ENCODE assay signal across 32 mouse cellular contexts in the genomic region with DNA sequence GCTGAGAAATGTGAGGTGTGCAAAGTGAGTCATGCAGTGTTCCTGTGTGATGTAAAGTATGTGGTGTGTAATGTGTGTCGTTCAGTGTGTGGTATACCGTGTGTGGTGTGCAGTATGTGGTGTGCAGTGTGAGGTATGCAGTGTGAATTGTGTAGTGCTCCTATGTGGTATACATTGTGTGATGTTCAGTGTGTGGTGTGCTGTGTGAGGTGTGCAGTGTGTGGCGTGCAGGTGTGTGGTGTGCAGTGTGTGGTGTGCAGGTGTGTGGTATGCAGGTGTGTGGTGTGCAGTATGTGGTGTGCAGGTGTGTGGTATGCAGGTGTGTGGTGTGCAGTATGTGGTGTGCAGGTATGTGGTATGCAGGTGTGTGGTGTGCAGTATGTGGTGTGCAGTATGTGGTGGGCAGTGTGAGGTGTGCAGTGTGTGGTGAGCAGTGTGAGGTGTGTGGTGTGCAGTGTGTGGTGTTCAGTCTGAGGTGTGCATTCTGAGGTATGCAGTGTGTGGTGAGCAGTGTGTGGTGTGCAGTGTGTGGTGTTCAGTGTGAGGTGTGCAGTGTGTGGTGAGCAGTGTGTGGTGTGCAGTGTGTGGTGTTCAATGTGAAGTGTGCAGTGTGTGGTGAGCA. TPM values are rescaled to one million over a fixed set of nuclear protein-coding genes. Genes with fewer than 3 reads are reported as not detected.
DNase-seq lines count a peak whose midpoint lies in the region; ATAC-seq and TF ChIP-seq lines count a peak whose summit lies in the region.
"Had no signal": no experiment of that assay in that cellular context is flagged by ENCODE, and none has a peak within 500 bp of the region (broad histone marks: within the 10 kb centered on the region; RNA-seq: fewer than 3 reads in every experiment).

No protein-coding gene starts in this region.

- TF ChIP-seq EP300 in stomach, postnatal 0 days (optimal IDR thresholded peaks at IDR 0.05): no peak

- H3K4me1 ChIP-seq in lung, embryonic 15.5 days: no peaks in the 10 kb centered on the region
- H3K4me1 ChIP-seq in lung, adult 2 months (ENCODE audit: control insufficient read depth, insufficient read depth, low read length): no peaks in the 10 kb centered on the region
- no peaks in the 10 kb centered on the region for H3K4me1 ChIP-seq in stomach, embryonic 14.5 days (ENCODE audit: control insufficient read depth, insufficient read depth, low read length)
- H3K4me1 ChIP-seq in stomach, postnatal 0 days (replicated peaks; ENCODE audit: control insufficient read depth, insufficient read depth): no peaks in the 10 kb centered on the region
- H3K4me1 ChIP-seq: hindbrain, embryonic 12.5 days; intestine, embryonic 15.5 days; limb, embryonic 13.5 days; liver, embryonic 12.5 days; midbrain, embryonic 15.5 days; neural tube, embryonic 13.5 days; stomach, embryonic 15.5 days had no signal

- TF ChIP-seq POLR2A in lung, adult 2 months (IDR thresholded peaks at IDR 0.05; ENCODE audit: borderline replicate concordance, extremely low read depth, low read depth, low read length): no peak

- H3K9me3 ChIP-seq in lung, embryonic 15.5 days: no peaks in the 10 kb centered on the region
- H3K9me3 ChIP-seq in stomach, embryonic 14.5 days (ENCODE audit: control insufficient read depth, low read depth, low read length): no peaks in the 10 kb centered on the region
- H3K9me3 ChIP-seq in stomach, postnatal 0 days (ENCODE audit: control insufficient read depth, low read length): no peaks in the 10 kb centered on the region
- H3K9me3 ChIP-seq: hindbrain, embryonic 12.5 days; intestine, embryonic 15.5 days; liver, embryonic 12.5 days; midbrain, embryonic 15.5 days; neural tube, embryonic 13.5 days; stomach, embryonic 15.5 days had no signal

- no peak for TF ChIP-seq CTCF in lung, adult 2 months (IDR thresholded peaks at IDR 0.05; ENCODE audit: insufficient read depth, low read length)
- TF ChIP-seq CTCF in stomach, postnatal 0 days (IDR thresholded peaks at IDR 0.05; ENCODE audit: low read depth): no peak

- H3K9ac ChIP-seq in lung, embryonic 15.5 days: no peak overlapping the region
- H3K9ac ChIP-seq in stomach, embryonic 14.5 days (replicated peaks; ENCODE audit: low read depth, low read length): no peak overlapping the region
- no peak overlapping the region for H3K9ac ChIP-seq in stomach, postnatal 0 days (ENCODE audit: low read length)
- H3K9ac ChIP-seq: hindbrain, embryonic 12.5 days; intestine, embryonic 15.5 days; limb, embryonic 13.5 days; liver, embryonic 12.5 days; midbrain, embryonic 15.5 days; neural tube, embryonic 13.5 days; stomach, embryonic 15.5 days had no signal

- no peak overlapping the region for H3K4me3 ChIP-seq in lung, embryonic 15.5 days
- H3K4me3 ChIP-seq in lung, adult 2 months (replicated peaks; ENCODE audit: extremely low read depth, low read depth, low read length): no peak overlapping the region
- H3K4me3 ChIP-seq in stomach, embryonic 14.5 days (ENCODE audit: low read depth, low read length): no peak overlapping the region
- no peak overlapping the region for H3K4me3 ChIP-seq in stomach, postnatal 0 days (ENCODE audit: low read depth, low read length)
- H3K4me3 ChIP-seq: hindbrain, embryonic 12.5 days; intestine, embryonic 15.5 days; limb, embryonic 13.5 days; liver, embryonic 12.5 days; midbrain, embryonic 15.5 days; neural tube, embryonic 13.5 days; stomach, embryonic 15.5 days had no signal

- no peak overlapping the region for H3K4me2 ChIP-seq in lung, embryonic 15.5 days
- H3K4me2 ChIP-seq in stomach, embryonic 14.5 days (replicated peaks; ENCODE audit: low read depth, low read length): no peak overlapping the region
- H3K4me2 ChIP-seq in stomach, postnatal 0 days (replicated peaks; ENCODE audit: low read depth): no peak overlapping the region
- H3K4me2 ChIP-seq: hindbrain, embryonic 12.5 days; intestine, embryonic 15.5 days; limb, embryonic 13.5 days; liver, embryonic 12.5 days; midbrain, embryonic 15.5 days; neural tube, embryonic 13.5 days; stomach, embryonic 15.5 days had no signal

- no peaks in the 10 kb centered on the region for H3K27me3 ChIP-seq in lung, embryonic 15.5 days
- no peaks in the 10 kb centered on the region for H3K27me3 ChIP-seq in stomach, embryonic 14.5 days (ENCODE audit: control insufficient read depth, insufficient read depth, low read length)
- H3K27me3 ChIP-seq in stomach, postnatal 0 days (ENCODE audit: control insufficient read depth, insufficient read depth, low read length): no peaks in the 10 kb centered on the region
- H3K27me3 ChIP-seq: CH12.LX; hindbrain, embryonic 12.5 days; intestine, embryonic 15.5 days; limb, embryonic 13.5 days; liver, embryonic 12.5 days; midbrain, embryonic 15.5 days; neural tube, embryonic 13.5 days; stomach, embryonic 15.5 days had no signal

- no peaks in the 10 kb centered on the region for H3K36me3 ChIP-seq in lung, embryonic 15.5 days
- H3K36me3 ChIP-seq in stomach, embryonic 14.5 days (ENCODE audit: control insufficient read depth, insufficient read depth, low read length): no peaks in the 10 kb centered on the region
- no peaks in the 10 kb centered on the region for H3K36me3 ChIP-seq in stomach, postnatal 0 days (ENCODE audit: control insufficient read depth, insufficient read depth, low read length)
- H3K36me3 ChIP-seq: hindbrain, embryonic 12.5 days; intestine, embryonic 15.5 days; limb, embryonic 13.5 days; liver, embryonic 12.5 days; midbrain, embryonic 15.5 days; neural tube, embryonic 13.5 days; stomach, embryonic 15.5 days had no signal

- no peak for DNase-seq in cerebellum, adult 8-10 months
- no peak for DNase-seq in lung, adult 2 months
- DNase-seq in stomach, postnatal 0 days (ENCODE audit: low spot score): no peak
- no peak for DNase-seq in layer of hippocampus, adult 11-12 months (ENCODE audit: low spot score)
- DNase-seq in frontal cortex, adult 2 months (ENCODE audit: extremely low spot score in 1 of 2, low spot score in 1 of 2): no peak
- DNase-seq: adrenal gland, adult 2 months; adrenal gland, postnatal 36 days; cerebellum, adult 2 months; cerebellum, postnatal 25 days; kidney, adult 2 months; kidney, postnatal 36 days; layer of hippocampus, postnatal 36 days; lung, adult 18-20 months; lung, postnatal 14 days; retina, postnatal 1 day; right cerebral cortex, postnatal 14 days; thymus, adult 18-20 months; thymus, postnatal 25 days had no signal

- 0 out of 2 replicates have a peak, but pooled peaks have one; percentile 10 for ATAC-seq in cerebellum, adult (ENCODE audit: insufficient number of reproducible peaks, low FRiP score, low TSS enrichment)
- ATAC-seq in lung, embryonic 15.5 days (ENCODE audit: borderline replicate concordance, extremely low read depth, low FRiP score, low TSS enrichment): peak; percentile 23; the same call in 1 of the 2 replicates
- 0 out of 2 replicates have a peak, but pooled peaks have one; percentile 33 for ATAC-seq in stomach, embryonic 14.5 days (ENCODE audit: insufficient number of reproducible peaks, insufficient read depth, low FRiP score, low read depth)
- ATAC-seq in stomach, postnatal 0 days (ENCODE audit: low FRiP score, low TSS enrichment): no peak
- ATAC-seq: activated CD4-positive, CD25-positive, alpha-beta regulatory T cell, adult 4 months; forebrain, embryonic 16.5 days; hindbrain, postnatal 0 days; intestine, embryonic 15.5 days; liver, embryonic 12.5 days; midbrain, embryonic 15.5 days had no signal

- 77% methylated on average over 3 of the region's 3 CpGs for WGBS in lung, embryonic 15.5 days
- 84% methylated on average over 3 of the region's 3 CpGs for WGBS in lung, adult 2 months
- 83% methylated on average over 3 of the region's 3 CpGs for WGBS in stomach, embryonic 14.5 days
- 86% methylated on average over 3 of the region's 3 CpGs for WGBS in stomach, postnatal 0 days

- no peak overlapping the region for H3K27ac ChIP-seq in lung, embryonic 15.5 days
- H3K27ac ChIP-seq in stomach, embryonic 14.5 days (ENCODE audit: low read length): no peak overlapping the region
- no peak overlapping the region for H3K27ac ChIP-seq in stomach, postnatal 0 days (replicated peaks)
- H3K27ac ChIP-seq: hindbrain, embryonic 12.5 days; hindbrain, postnatal 0 days; intestine, embryonic 15.5 days; limb, embryonic 13.5 days; liver, embryonic 12.5 days; midbrain, embryonic 15.5 days; neural tube, embryonic 13.5 days; stomach, embryonic 15.5 days had no signal

RNA-seq across cellular contexts. Expression of a gene that starts 30.5 kb away (rescaled TPM):
- polyA plus RNA-seq in lung, embryonic 15.5 days (2015; fragmentation: Nextera tagmentation; extraction: Ambion mirVana): 43.9 and 44.2 TPM in 2 replicates
- 17.1 and 19.7 TPM in 2 replicates for polyA plus RNA-seq in lung, adult 2 months (2012; rRNA removed)
- polyA plus RNA-seq in stomach, embryonic 14.5 days (2014; fragmentation: Nextera tagmentation; extraction: Ambion mirVana): 41.3 and 42.2 TPM in 2 replicates
- 67.3 and 69.5 TPM in 2 replicates for polyA plus RNA-seq in stomach, postnatal 0 days (2015; fragmentation: Nextera tagmentation; extraction: Ambion mirVana)
- 105 and 109 TPM in 2 replicates for polyA plus RNA-seq in frontal cortex, adult 2 months (2012; rRNA removed)

RNA-seq across cellular contexts. Expression of a gene that starts 51.4 kb away (rescaled TPM):
- 8.1 and 9.0 TPM in 2 replicates for polyA plus RNA-seq in lung, embryonic 15.5 days (2015; fragmentation: Nextera tagmentation; extraction: Ambion mirVana)
- polyA plus RNA-seq in lung, adult 2 months (2012; rRNA removed): 151 and 253 TPM in 2 replicates
- 4.6 and 5.1 TPM in 2 replicates for polyA plus RNA-seq in stomach, embryonic 14.5 days (2014; fragmentation: Nextera tagmentation; extraction: Ambion mirVana)
- polyA plus RNA-seq in stomach, postnatal 0 days (2015; fragmentation: Nextera tagmentation; extraction: Ambion mirVana): 2.0 and 2.7 TPM in 2 replicates
- 52.0 and 53.0 TPM in 2 replicates for polyA plus RNA-seq in frontal cortex, adult 2 months (2012; rRNA removed)
